Mouse (Mus musculus) spleen, postnatal 0 days (tissue): ENCODE results near the gene Gabra1. TPM values are rescaled to one million over a fixed set of nuclear protein-coding genes. Genes with fewer than 3 reads are reported as not detected.

Experiments
- polyA plus RNA-seq: library from polyadenylated mRNA; unstranded; fragments of >200 nt; fragmentation: Nextera tagmentation; extraction: Ambion mirVana; gene quantifications from 2 replicates; pipeline ENCODE4 v1.2.1, GENCODE M21; 2015

Gabra1 gene
- 0.07 and 0.28 TPM in 2 replicates for polyA plus RNA-seq

DNA sequence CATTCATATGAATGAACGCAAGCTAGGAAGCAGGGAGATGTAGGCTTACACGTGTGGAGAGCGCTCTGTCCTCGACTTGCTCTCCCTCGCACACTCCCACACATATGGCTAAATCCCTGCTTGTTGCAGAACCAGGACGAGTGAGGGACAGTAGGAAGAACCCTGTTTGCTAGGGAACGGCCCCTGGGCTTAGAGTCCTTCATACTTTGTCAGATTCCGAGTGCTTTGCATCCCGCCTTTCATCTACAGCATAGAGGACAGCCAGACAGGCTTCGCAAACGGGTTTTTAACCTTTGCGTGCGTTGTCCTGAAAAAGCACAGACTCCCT lies at the start of gene Gabra1:
TSS of gene Gabra1 (minus strand) at position 106 of the 328 bp plus-strand sequence.

Other genes starting within 250 kb of the Gabra1 start
- not detected in 2 replicates for gene Gabrg2, start 182.1 kb downstream of the Gabra1 start, polyA plus RNA-seq
- not detected in 2 replicates for gene Gabra6, start 138.1 kb upstream of the Gabra1 start, polyA plus RNA-seq
- 0.07 and 0.48 TPM in 2 replicates for gene Gabrb2, start 236.8 kb upstream of the Gabra1 start, polyA plus RNA-seq